Mouse (Mus musculus): ENCODE measurements around the gene Panx1. TPM values are rescaled to one million over a fixed set of nuclear protein-coding genes. Genes with fewer than 3 reads are reported as not detected.

Gene Panx1
- polyA plus RNA-seq (2014; fragmentation: Nextera tagmentation; extraction: Ambion mirVana): 30.1 and 30.4 TPM in 2 replicates

DNA sequence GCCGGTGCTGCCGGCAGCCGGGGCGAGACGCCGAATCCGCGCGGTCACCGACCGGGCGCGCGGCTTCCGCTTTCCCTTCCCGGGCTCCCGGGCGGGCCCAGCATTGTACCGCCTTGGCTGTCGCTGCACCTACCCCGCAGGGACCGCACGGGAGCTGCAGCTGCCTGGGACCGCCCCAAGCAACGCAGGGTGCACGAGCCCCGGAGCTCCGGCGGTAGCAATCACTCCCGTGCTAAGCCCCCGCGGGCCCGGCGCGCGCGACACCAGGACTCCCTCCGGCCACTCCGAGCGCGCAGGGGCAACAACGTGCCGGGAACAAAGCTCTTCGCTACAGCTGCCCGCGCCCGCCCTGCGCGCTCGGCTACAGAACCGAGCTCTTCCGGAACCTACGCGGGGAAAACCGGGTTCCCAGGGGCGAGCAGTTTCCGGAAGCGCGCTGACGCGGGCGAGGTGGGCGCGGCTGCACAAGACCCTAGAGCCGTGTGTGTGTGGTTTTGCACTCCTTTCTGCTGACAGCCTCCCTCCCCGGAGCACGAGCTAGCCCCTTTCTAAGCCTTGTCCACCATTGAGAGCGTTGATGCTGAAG is at the start of gene Panx1:
TSS of gene Panx1 (minus strand) at position 395 of the 586 bp plus-strand sequence.
- Histone ChIP-seq H3K4me1 (ENCODE audit: control insufficient read depth, insufficient read depth, low read length) (peaks cover 4% of the 10 kb centered on the region; the same call in 1 of the 2 replicates), H3K27ac (ENCODE audit: low read depth, low read length) (peak within 1 kb of the TSS; percentile 66), H3K9me3 (replicated peaks; ENCODE audit: control insufficient read depth, low read length) (no peaks in the 10 kb centered on the region), H3K9ac (ENCODE audit: low read depth, low read length) (peak within 1 kb of the TSS; percentile 90), H3K4me3 (ENCODE audit: low read depth, low read length) (peak within 1 kb of the TSS; percentile 86), H3K4me2 (peak within 1 kb of the TSS; percentile 91), H3K36me3 (ENCODE audit: control insufficient read depth, insufficient read depth, low read length) (no peaks in the 10 kb centered on the region), H3K27me3 (ENCODE audit: control insufficient read depth, insufficient read depth, low read length) (no peaks in the 10 kb centered on the region; the same call in 1 of the 2 replicates)
- WGBS (ENCODE audit: insufficient replicate concordance): under 1% methylated on average over 64 of the region's 68 CpGs
- peak; percentile 68 for ATAC-seq (replicated peaks; ENCODE audit: insufficient number of reproducible peaks, low FRiP score, low TSS enrichment)

DNA sequence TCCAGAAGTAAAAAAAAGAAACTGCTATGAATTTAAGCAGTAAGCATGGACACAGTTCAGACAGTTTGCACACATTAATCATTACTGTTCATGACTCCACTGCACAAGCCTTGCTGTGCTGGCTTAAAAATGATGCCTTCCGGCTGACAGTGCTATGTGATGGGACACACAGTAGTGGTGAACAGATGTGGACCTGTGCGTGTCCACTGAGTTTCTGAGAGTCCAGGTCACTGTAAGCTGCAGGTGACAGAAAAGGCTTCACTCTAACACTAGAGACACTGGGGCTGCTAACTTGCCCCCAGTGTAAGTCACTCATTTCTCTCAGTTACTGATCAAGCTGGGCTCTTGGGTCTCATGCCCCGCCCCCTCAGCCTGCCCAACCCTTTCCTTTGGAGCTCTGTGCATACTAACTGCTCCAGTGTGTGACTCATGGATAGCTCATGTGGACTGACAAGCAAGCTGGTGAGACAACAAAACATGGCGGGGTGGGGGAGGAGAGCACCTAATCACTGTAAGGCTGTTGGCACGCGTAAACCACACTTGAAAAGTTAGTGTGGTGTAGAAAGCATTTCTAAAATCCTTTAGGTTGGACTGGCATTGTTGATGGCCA is 23.5 kb upstream of the Panx1 start:
- WGBS (ENCODE audit: insufficient replicate concordance): 60% methylated on average over 6 of the region's 6 CpGs

DNA sequence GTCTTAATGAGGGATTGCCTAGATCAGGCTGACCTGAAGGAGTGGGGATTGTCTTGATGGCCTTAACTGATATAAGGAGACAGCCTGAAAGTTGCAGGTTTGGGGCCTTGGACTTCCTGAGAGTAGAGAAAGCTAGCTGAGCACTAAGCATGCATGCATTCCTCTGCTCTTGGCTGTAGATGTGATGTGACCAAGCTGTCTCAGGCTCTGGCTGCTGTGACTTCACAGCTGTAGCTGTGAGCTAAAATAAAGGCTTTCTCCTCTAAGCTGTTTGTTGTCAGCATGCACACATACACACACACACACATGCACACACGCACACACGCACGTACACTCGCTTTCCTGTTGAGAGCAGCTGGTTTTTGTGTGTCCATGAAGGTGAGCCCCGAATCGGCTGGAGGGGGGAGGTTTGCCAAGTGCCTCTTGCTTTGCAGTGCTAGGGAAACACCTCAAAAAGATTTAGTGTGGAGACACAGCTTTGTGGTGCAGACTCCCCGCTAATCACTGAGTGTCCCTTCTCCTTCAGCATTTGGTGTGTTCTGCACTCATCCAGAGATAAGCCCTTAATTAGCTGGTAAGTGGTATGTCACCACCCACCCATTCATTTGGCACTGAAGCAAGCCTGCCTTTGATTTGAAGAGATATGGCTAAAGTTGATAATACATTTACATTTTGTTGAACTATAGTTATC is 22.9 kb upstream of the Panx1 start:
- Histone ChIP-seq H3K9me3 (replicated peaks; ENCODE audit: control insufficient read depth, low read length) (no peaks in the 10 kb centered on the region), H3K4me3 (ENCODE audit: low read depth, low read length) (no peak overlapping the region), H3K27ac (ENCODE audit: low read depth, low read length) (no peak overlapping the region), H3K36me3 (ENCODE audit: control insufficient read depth, insufficient read depth, low read length) (no peaks in the 10 kb centered on the region), H3K4me1 (ENCODE audit: control insufficient read depth, insufficient read depth, low read length) (0 out of 2 replicates have a peak, but pooled peaks cover 3% of the 10 kb centered on the region), H3K4me2 (no peak overlapping the region), H3K9ac (ENCODE audit: low read depth, low read length) (no peak overlapping the region), H3K27me3 (ENCODE audit: control insufficient read depth, insufficient read depth, low read length) (no peaks in the 10 kb centered on the region)
- 61% methylated on average over 7 of the region's 7 CpGs for WGBS (ENCODE audit: insufficient replicate concordance)
- ATAC-seq (replicated peaks; ENCODE audit: insufficient number of reproducible peaks, low FRiP score, low TSS enrichment): no peak

More for the DNA sequence above, 23.5 kb upstream of the Panx1 start:
- Histone ChIP-seq H3K4me3 (ENCODE audit: low read depth, low read length) (no peak overlapping the region), H3K9ac (ENCODE audit: low read depth, low read length) (no peak overlapping the region), H3K27me3 (ENCODE audit: control insufficient read depth, insufficient read depth, low read length) (no peaks in the 10 kb centered on the region), H3K36me3 (ENCODE audit: control insufficient read depth, insufficient read depth, low read length) (no peaks in the 10 kb centered on the region), H3K9me3 (replicated peaks; ENCODE audit: control insufficient read depth, low read length) (no peaks in the 10 kb centered on the region), H3K4me1 (ENCODE audit: control insufficient read depth, insufficient read depth, low read length) (0 out of 2 replicates have a peak, but pooled peaks cover 3% of the 10 kb centered on the region), H3K4me2 (no peak overlapping the region), H3K27ac (ENCODE audit: low read depth, low read length) (no peak overlapping the region)
- ATAC-seq (replicated peaks; ENCODE audit: insufficient number of reproducible peaks, low FRiP score, low TSS enrichment): no peak

DNA sequence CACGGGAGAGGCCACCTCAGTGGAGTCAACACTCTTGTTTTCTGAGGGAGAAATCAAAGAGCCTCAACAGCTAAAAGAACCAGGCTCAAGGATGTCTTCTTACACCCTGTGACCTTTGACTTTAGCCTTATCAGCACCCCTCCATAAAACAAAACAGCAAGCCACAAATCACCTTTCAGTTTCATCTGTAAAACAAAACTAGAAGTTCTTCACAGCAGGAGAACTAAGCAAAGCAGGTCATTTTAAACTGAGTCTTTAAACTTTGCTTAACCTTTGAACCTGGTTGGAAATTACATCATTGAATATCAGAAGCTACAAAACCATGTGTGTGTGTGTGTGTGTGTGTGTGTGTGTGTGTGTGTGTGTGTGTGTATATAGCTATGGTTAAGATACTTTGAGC is 18.9 kb upstream of the Panx1 start:
- no peaks in the 10 kb centered on the region for H3K27me3 ChIP-seq (ENCODE audit: control insufficient read depth, insufficient read depth, low read length)
- no peak overlapping the region for H3K4me3 ChIP-seq (ENCODE audit: low read depth, low read length)
- 0 out of 2 replicates have a peak, but pooled peaks cover 3% of the 10 kb centered on the region for H3K4me1 ChIP-seq (ENCODE audit: control insufficient read depth, insufficient read depth, low read length)
- no peak overlapping the region for H3K9ac ChIP-seq (ENCODE audit: low read depth, low read length)
- no peaks in the 10 kb centered on the region for H3K9me3 ChIP-seq (replicated peaks; ENCODE audit: control insufficient read depth, low read length)
- no peak overlapping the region for H3K4me2 ChIP-seq
- no peak for ATAC-seq (replicated peaks; ENCODE audit: insufficient number of reproducible peaks, low FRiP score, low TSS enrichment)
- H3K27ac ChIP-seq (ENCODE audit: low read depth, low read length): no peak overlapping the region
- 15% methylated on average over 1 of the region's 1 CpGs for WGBS (ENCODE audit: insufficient replicate concordance)
- H3K36me3 ChIP-seq (ENCODE audit: control insufficient read depth, insufficient read depth, low read length): no peaks in the 10 kb centered on the region

DNA sequence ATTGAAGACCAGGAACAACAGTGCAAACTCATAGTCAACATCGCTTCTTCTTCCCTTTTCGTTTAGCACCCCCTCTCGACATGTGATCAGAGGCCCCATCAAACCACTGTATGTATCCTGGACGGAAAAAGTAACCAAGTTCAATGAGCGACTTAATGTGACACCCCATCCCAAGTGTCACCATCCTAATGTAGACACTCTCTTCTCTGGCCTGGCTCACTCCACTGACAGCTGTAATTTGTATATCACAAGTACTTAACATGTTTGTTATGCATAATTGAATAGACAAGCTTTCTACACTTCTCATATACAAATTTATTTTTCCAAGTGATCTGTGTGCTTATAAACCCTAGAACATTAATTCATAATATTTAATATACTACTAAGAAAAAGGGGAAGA is 15.6 kb upstream of the Panx1 start:
- Histone ChIP-seq H3K9ac (ENCODE audit: low read depth, low read length) (no peak overlapping the region), H3K9me3 (replicated peaks; ENCODE audit: control insufficient read depth, low read length) (no peaks in the 10 kb centered on the region)
- WGBS (ENCODE audit: insufficient replicate concordance): 80% methylated on average over 5 of the region's 5 CpGs

DNA sequence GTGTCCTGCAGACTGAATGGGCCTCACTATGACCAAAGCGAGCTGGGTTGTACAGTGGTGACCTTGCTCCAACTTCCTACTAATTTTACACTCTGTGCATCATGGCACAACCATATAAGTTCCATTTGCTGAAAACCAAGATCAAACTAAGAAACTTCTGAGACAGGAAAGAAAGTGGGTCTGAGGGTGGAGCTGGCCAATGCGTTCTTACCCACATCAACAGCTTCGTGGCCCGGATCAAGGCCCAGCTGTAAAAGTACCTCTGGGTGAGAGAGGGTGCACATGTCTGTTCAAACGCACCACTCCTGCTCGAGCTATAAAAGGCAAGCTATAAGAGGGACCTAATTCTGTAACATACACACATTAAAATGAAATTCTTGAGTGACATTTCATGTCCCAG is 14.7 kb upstream of the Panx1 start:
- H3K9me3 ChIP-seq (replicated peaks; ENCODE audit: control insufficient read depth, low read length): no peaks in the 10 kb centered on the region
- no peak overlapping the region for H3K4me2 ChIP-seq
- no peak for ATAC-seq (replicated peaks; ENCODE audit: insufficient number of reproducible peaks, low FRiP score, low TSS enrichment)
- 81% methylated on average over 6 of the region's 6 CpGs for WGBS (ENCODE audit: insufficient replicate concordance)
- H3K27ac ChIP-seq (ENCODE audit: low read depth, low read length): no peak overlapping the region
- H3K4me1 ChIP-seq (ENCODE audit: control insufficient read depth, insufficient read depth, low read length): no peaks in the 10 kb centered on the region
- H3K27me3 ChIP-seq (ENCODE audit: control insufficient read depth, insufficient read depth, low read length): no peaks in the 10 kb centered on the region
- H3K36me3 ChIP-seq (ENCODE audit: control insufficient read depth, insufficient read depth, low read length): no peaks in the 10 kb centered on the region
- no peak overlapping the region for H3K9ac ChIP-seq (ENCODE audit: low read depth, low read length)
- no peak overlapping the region for H3K4me3 ChIP-seq (ENCODE audit: low read depth, low read length)

More for the DNA sequence above, 15.6 kb upstream of the Panx1 start:
- H3K36me3 ChIP-seq (ENCODE audit: control insufficient read depth, insufficient read depth, low read length): no peaks in the 10 kb centered on the region
- ATAC-seq (replicated peaks; ENCODE audit: insufficient number of reproducible peaks, low FRiP score, low TSS enrichment): no peak
- H3K27ac ChIP-seq (ENCODE audit: low read depth, low read length): no peak overlapping the region
- no peaks in the 10 kb centered on the region for H3K27me3 ChIP-seq (ENCODE audit: control insufficient read depth, insufficient read depth, low read length)
- H3K4me3 ChIP-seq (ENCODE audit: low read depth, low read length): no peak overlapping the region
- H3K4me2 ChIP-seq: no peak overlapping the region
- H3K4me1 ChIP-seq (ENCODE audit: control insufficient read depth, insufficient read depth, low read length): no peaks in the 10 kb centered on the region

DNA sequence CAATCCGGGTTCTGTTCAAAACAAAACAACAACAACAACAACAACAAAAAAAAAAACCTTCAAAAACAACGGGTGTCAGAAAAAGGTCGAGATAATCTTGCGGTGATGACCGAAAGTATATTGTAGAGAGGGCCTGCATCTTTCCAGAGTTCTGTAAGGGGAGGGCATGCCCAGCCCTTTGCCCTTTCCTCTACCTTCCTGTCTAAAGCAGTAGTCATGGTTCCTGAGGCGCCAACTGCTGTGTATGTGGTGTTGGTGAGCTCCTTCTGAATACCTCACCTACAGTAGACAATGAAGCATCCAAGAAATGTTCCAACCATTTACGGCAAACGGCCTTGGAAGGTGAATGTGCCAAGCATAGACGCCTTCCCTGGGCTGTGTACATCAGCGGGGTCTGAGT is 462 bp upstream of the Panx1 start:
- peak overlapping the region; percentile 91 for H3K4me2 ChIP-seq
- ATAC-seq (replicated peaks; ENCODE audit: insufficient number of reproducible peaks, low FRiP score, low TSS enrichment): no peak
- WGBS (ENCODE audit: insufficient replicate concordance): 39% methylated on average over 10 of the region's 10 CpGs
- H3K27ac ChIP-seq (ENCODE audit: low read depth, low read length): peak overlapping the region; percentile 66; the same call in 1 of the 2 replicates
- peak overlapping the region; percentile 86 for H3K4me3 ChIP-seq (ENCODE audit: low read depth, low read length)
- H3K4me1 ChIP-seq (ENCODE audit: control insufficient read depth, insufficient read depth, low read length): peaks cover 4% of the 10 kb centered on the region; the same call in 1 of the 2 replicates
- no peaks in the 10 kb centered on the region for H3K36me3 ChIP-seq (ENCODE audit: control insufficient read depth, insufficient read depth, low read length)
- peak overlapping the region; percentile 90 for H3K9ac ChIP-seq (ENCODE audit: low read depth, low read length)
- no peaks in the 10 kb centered on the region for H3K9me3 ChIP-seq (replicated peaks; ENCODE audit: control insufficient read depth, low read length)
- H3K27me3 ChIP-seq (ENCODE audit: control insufficient read depth, insufficient read depth, low read length): no peaks in the 10 kb centered on the region; the same call in 1 of the 2 replicates

DNA sequence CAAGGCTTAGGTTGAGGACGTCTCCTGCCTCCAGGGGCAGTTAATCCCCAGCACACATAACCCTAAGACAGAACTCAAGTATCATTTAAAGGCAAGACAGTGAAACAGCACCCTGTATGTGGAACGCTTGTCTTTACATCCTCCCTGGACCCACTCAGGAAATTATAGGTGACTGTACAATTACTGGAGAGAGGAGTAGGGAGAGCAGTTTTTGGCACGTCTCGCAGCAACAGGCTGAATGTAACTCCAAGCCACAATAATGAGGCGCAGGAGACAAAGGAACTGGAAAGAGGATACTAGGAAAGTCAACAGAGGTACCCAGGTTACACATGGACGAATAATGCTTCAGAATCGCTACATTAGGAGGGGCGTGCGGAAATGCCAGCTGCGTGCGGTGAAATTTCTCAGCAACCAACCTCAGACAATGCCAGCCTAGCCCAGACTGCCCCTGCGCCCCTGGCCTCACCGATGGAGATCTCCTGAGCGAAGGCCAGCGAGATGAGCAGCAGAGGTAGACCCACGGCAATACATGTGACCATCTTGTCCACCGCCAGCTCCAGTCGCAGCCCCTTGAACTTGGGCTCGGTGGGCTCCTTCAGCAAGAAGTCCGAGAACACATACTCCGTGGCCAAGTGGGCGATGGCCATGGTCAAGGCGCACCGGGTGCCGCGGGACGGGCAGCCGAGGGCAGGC is 741 bp downstream of the Panx1 start:
- Histone ChIP-seq H3K4me3 (ENCODE audit: low read depth, low read length) (peak overlapping the region; percentile 86), H3K27ac (ENCODE audit: low read depth, low read length) (peak overlapping the region; percentile 66; the same call in 1 of the 2 replicates), H3K36me3 (ENCODE audit: control insufficient read depth, insufficient read depth, low read length) (no peaks in the 10 kb centered on the region), H3K4me1 (ENCODE audit: control insufficient read depth, insufficient read depth, low read length) (peaks cover 4% of the 10 kb centered on the region; the same call in 1 of the 2 replicates), H3K4me2 (peak overlapping the region; percentile 91), H3K9me3 (replicated peaks; ENCODE audit: control insufficient read depth, low read length) (no peaks in the 10 kb centered on the region), H3K27me3 (ENCODE audit: control insufficient read depth, insufficient read depth, low read length) (no peaks in the 10 kb centered on the region; the same call in 1 of the 2 replicates), H3K9ac (ENCODE audit: low read depth, low read length) (peak overlapping the region; percentile 90)
- 2% methylated on average over 28 of the region's 28 CpGs for WGBS (ENCODE audit: insufficient replicate concordance)
- ATAC-seq (replicated peaks; ENCODE audit: insufficient number of reproducible peaks, low FRiP score, low TSS enrichment): no peak
